Mouse (Mus musculus) olfactory bulb, adult 2 months (tissue): ENCODE results near the gene Polr1c. TPM values are rescaled to one million over a fixed set of nuclear protein-coding genes. Genes with fewer than 3 reads are reported as not detected.
A peak's percentile ranks its signal among the peaks of the same experiment; 100 is the strongest.

ENCODE experiments used
- H3K27ac ChIP-seq: fragments of 200-500 bp; 2 replicates; pipeline ENCODE4 v1.5.1; 2012; ENCODE audit warnings: low read depth, low read length; ENCODE audit not compliant: insufficient read depth
- H3K4me1 ChIP-seq: fragments of 200-500 bp; 2 replicates; pipeline ENCODE4 v1.6.1; 2012; ENCODE audit warnings: low read length; ENCODE audit not compliant: control insufficient read depth, insufficient read depth
- H3K4me3 ChIP-seq: fragments of 200-500 bp; 2 replicates; pipeline ENCODE4 v1.5.1; 2012; ENCODE audit warnings: mild to moderate bottlenecking, low read depth, low read length, moderate library complexity; ENCODE audit not compliant: insufficient read depth
- CTCF ChIP-seq: fragments of 200-500 bp; IDR thresholded peaks from 2 replicates; pipeline ENCODE4 v1.5.1; 2012; ENCODE audit warnings: low read depth, mild to moderate bottlenecking, low read length, moderate library complexity; ENCODE audit not compliant: insufficient read depth
- POLR2A ChIP-seq: fragments of 200-500 bp; IDR thresholded peaks from 2 replicates; pipeline ENCODE4 v1.6.1; 2012; ENCODE audit warnings: mild to moderate bottlenecking, low read depth, low read length, moderate library complexity; ENCODE audit not compliant: insufficient read depth
- WGBS: fragments of 180-500 bp; shearing (Covaris S2); methylation state at CpG from one replicate; pipeline ENCODE4 v1.1.7; 2018; 5-methylcytosine and 5-hydroxymethylcytosine counted together
- polyA plus RNA-seq: library from polyadenylated mRNA; stranded (reverse); fragments of >200 nt; gene quantifications from 2 replicates; pipeline ENCODE4 v1.2.4, GENCODE M21; 2012; ENCODE audit warnings: low replicate concordance; ENCODE audit not compliant: missing spikeins, insufficient read depth, insufficient read length

Polr1c gene
- polyA plus RNA-seq, 1 experiment = not detected

DNA sequence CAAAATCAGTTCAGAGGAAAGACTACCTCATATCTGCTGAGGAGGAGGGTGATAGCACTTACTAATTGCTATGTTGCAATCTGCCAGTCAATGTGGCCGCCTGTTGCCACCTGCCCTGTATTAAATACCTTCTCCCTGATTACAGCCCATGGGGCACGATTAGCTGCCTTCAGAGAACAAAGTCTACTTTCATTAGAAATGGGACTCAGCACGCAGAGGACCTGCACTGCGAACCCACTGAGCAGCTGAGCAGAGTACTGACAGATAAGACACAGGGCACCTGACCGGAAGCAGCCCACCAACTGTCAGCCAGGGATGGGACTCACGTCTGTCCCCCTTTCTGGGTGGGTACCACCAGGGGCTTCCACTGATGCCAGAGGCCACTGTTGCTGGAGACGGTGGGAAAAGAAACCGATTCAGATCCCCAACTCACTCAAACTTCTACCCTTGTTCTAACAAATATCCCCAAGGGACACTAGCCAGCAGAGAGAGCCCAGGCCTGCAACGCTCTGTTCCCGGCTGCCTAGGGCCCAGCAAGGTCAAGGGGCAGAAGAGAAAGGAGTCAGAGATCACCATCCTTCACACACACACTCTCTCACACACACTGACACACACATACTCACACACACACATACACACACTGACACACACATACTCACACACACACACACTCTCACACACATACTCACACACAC lies 20.3 kb upstream of the Polr1c start:
- 76% methylated on average over 10 of the region's 10 CpGs for WGBS
- Histone ChIP-seq H3K4me3 (no peak overlapping the region), H3K27ac (no peak overlapping the region), H3K4me1 (peaks cover 26% of the 10 kb centered on the region)
- TF ChIP-seq POLR2A (no peak), CTCF (no peak)

DNA sequence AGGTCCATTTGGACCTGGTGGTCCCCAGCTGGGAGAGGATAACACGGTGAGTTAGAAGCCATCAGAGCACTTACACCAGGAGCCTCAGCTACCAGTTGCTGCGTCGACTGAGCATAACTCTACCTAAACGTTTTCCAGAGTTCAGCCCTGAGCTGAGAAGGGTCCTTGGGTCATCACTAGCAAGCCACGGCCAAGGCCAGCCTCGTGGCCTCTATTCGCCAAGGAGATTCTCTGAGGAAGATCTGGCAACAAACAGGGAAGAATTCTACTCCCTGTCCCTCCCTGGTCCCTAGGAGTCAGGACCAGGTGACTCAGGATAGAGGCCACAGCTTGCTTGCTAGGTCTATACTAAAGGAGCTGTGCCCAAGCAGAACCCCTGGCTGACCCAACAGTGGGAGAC lies 19.7 kb upstream of the Polr1c start:
- H3K4me3 ChIP-seq = no peak overlapping the region

GRCm38 (mm10) chr17:46266986-46267385 lies 19.1 kb upstream of the Polr1c start:
- 83% methylated on average over 6 of the region's 6 CpGs for WGBS
- Histone ChIP-seq H3K27ac (no peak overlapping the region), H3K4me3 (no peak overlapping the region), H3K4me1 (peaks cover 21% of the 10 kb centered on the region)
- no peak for TF ChIP-seq POLR2A
- TF ChIP-seq CTCF = no peak

More for the DNA sequence above, 19.7 kb upstream of the Polr1c start:
- peaks cover 26% of the 10 kb centered on the region for H3K4me1 ChIP-seq
- 90% methylated on average over 7 of the region's 7 CpGs for WGBS
- TF ChIP-seq CTCF = no peak
- H3K27ac ChIP-seq = no peak overlapping the region

DNA sequence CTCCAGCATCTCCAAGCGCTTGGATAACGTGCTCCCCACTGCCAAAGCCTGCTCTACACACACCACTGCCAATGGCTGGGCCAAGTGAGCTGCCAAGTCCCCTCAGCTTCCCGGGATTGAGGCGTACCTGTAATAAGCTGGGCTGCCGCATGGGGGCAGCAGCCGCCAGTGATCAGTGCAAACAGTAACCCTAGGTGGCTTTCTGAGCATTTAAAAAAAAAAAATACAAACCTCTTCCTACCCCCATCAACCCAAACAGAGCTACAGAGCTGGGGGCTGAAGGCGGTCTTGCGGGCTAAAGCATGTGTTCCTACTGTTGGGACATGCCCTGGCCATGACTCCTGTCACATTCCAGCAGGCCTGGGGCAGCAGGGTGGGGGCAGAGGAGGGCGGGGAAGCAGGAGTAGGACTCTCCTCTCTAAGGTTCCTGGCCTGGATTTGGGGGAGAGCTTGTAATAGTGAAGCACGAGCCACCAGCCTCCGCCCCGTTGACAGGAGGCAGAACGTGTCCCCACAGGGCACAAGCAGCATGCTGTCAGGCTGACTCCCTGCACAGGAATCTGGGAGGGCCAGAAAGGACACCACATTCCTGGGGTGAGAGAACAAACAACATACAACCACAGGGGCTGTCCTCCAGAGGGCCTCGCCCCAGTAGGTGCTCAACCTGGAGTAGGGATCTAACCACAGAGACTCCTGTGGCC lies 18.2 kb upstream of the Polr1c start:
- 22% methylated on average over 14 of the region's 14 CpGs for WGBS
- H3K4me3 ChIP-seq = no peak overlapping the region
- H3K27ac ChIP-seq = no peak overlapping the region
- H3K4me1 ChIP-seq = peaks cover 16% of the 10 kb centered on the region
- TF ChIP-seq POLR2A (no peak), CTCF (peak; percentile 85)

DNA sequence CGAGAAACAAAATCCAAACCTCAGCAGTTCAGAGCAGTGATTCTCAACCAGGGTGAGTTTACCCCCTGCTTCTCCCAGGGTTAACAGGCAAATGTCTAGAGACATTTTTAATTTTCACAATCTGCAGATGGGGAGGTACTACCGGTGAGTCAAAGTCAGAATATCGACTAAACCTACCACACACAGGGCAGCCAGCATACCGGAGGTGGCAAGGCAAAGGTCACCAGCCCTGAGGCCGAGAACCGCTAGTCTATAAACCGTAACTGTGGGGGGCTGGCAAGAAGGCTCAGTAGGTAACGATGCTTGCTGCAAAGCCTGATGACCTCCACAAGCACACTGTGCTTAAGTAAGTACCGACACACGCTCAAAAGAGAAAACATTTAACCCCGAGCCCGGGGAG lies 17.6 kb upstream of the Polr1c start:
- WGBS = 68% methylated on average over 12 of the region's 12 CpGs
- TF ChIP-seq POLR2A (no peak), CTCF (no peak)
- Histone ChIP-seq H3K4me1 (peaks cover 16% of the 10 kb centered on the region), H3K27ac (no peak overlapping the region), H3K4me3 (no peak overlapping the region)

- peaks cover 7% of the 10 kb centered on the region; the same call in 1 of the 2 replicates for H3K4me1 ChIP-seq
- H3K4me3 ChIP-seq = no peak overlapping the region
- 88% methylated on average over 5 of the region's 5 CpGs for WGBS
- no peak overlapping the region for H3K27ac ChIP-seq
- no peak for TF ChIP-seq CTCF
Observed at GRCm38 (mm10) chr17:46262201-46262694, 14.4 kb upstream of the Polr1c start.

DNA sequence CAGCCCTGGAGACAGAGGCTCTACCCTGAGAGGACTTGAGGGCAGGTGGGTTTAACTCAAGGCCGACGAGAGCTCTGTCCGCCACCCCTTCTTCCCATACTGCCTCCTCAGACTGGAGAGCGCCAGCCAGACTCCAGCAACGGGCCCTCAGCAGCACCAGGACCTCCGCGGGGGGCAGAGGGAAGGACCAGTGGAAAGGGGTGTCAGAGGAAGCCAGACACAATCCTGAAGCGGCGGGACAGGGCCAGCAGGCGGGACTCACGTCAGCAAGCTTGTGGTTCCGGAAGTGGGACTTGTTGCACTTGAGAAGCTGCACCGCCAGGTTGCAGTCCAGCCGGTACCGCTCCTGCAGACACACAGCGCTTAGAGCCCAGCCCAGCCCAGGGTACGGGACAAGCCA lies 11.8 kb upstream of the Polr1c start:
- no peak overlapping the region for H3K4me3 ChIP-seq
- H3K27ac ChIP-seq = no peak overlapping the region
- peaks cover 9% of the 10 kb centered on the region for H3K4me1 ChIP-seq
- TF ChIP-seq POLR2A (no peak), CTCF (no peak)
- WGBS = 91% methylated on average over 17 of the region's 17 CpGs

GRCm38 (mm10) chr17:46258279-46259053 lies 10.6 kb upstream of the Polr1c start:
- peaks cover 13% of the 10 kb centered on the region for H3K4me1 ChIP-seq
- H3K27ac ChIP-seq = no peak overlapping the region
- TF ChIP-seq POLR2A (no peak), CTCF (no peak)
- H3K4me3 ChIP-seq = no peak overlapping the region
- WGBS = 81% methylated on average over 30 of the region's 30 CpGs

GRCm38 (mm10) chr17:46255147-46255546 lies 7.3 kb upstream of the Polr1c start:
- 19% methylated on average over 6 of the region's 6 CpGs for WGBS
- H3K4me1 ChIP-seq = peaks cover 17% of the 10 kb centered on the region
- H3K27ac ChIP-seq = no peak overlapping the region
- TF ChIP-seq POLR2A (no peak), CTCF (no peak)
- H3K4me3 ChIP-seq = peak overlapping the region; percentile 70
